Mouse (Mus musculus) bone marrow macrophage, adult 2 months (primary cell): ENCODE measurements around the gene Tango6. TPM values are rescaled to one million over a fixed set of nuclear protein-coding genes. Genes with fewer than 3 reads are reported as not detected.
A peak's percentile ranks its signal among the peaks of the same experiment; 100 is the strongest.

Experiments used
- H3K27ac ChIP-seq: 2 replicates; pipeline ENCODE4 v1.5.1; 2012; ENCODE audit warnings: low read depth, low read length; ENCODE audit not compliant: insufficient read depth
- H3K4me1 ChIP-seq: 2 replicates; pipeline ENCODE4 v1.6.1; 2012; ENCODE audit warnings: low read length; ENCODE audit not compliant: control insufficient read depth, insufficient read depth
- H3K4me3 ChIP-seq: 2 replicates; pipeline ENCODE4 v1.5.1; 2012; ENCODE audit warnings: mild to moderate bottlenecking, low read length, moderate library complexity; ENCODE audit not compliant: insufficient read depth
- CTCF ChIP-seq: IDR thresholded peaks from 2 replicates; pipeline ENCODE4 v1.5.1; 2012; ENCODE audit warnings: low read depth, mild to moderate bottlenecking, low read length, moderate library complexity
- POLR2A ChIP-seq: IDR thresholded peaks from 2 replicates; pipeline ENCODE4 v1.6.1; 2012; ENCODE audit warnings: mild to moderate bottlenecking, low read depth, low read length, borderline replicate concordance
- polyA plus RNA-seq: library from polyadenylated mRNA; stranded (reverse); fragments of >200 nt; gene quantifications from 2 replicates; pipeline ENCODE4 v1.2.4, GENCODE M21; 2012; ENCODE audit not compliant: missing spikeins, insufficient read depth, insufficient read length

Gene Tango6
- polyA plus RNA-seq, 1 experiment, result 1.1 TPM

GRCm38 (mm10) chr8:106892210-106892805, 209.4 kb downstream of the Tango6 start:
- Histone ChIP-seq H3K27ac (peak overlapping the region; percentile 75), H3K4me1 (peaks cover 21% of the 10 kb centered on the region), H3K4me3 (peak overlapping the region; percentile 96)
- no peak for TF ChIP-seq POLR2A
- TF ChIP-seq CTCF, result no peak

- peaks cover 21% of the 10 kb centered on the region for H3K4me1 ChIP-seq
- H3K4me3 ChIP-seq, result peak overlapping the region; percentile 96
- TF ChIP-seq POLR2A (no peak), CTCF (no peak)
- H3K27ac ChIP-seq, result peak overlapping the region; percentile 75
Measured at GRCm38 (mm10) chr8:106892806-106893451, 210.1 kb downstream of the Tango6 start.

GRCm38 (mm10) chr8:106893481-106894156, 210.8 kb downstream of the Tango6 start, which contains the start of gene Utp4:
Gene Utp4, plus strand, starts transcription at chr8:106893636.
- peak; percentile 65; the same call in 1 of the 2 replicates for TF ChIP-seq POLR2A
- no peak for TF ChIP-seq CTCF
- peak within 1 kb of the TSS; percentile 75 for H3K27ac ChIP-seq
- peaks cover 21% of the 10 kb centered on the region for H3K4me1 ChIP-seq
- peak within 1 kb of the TSS; percentile 96 for H3K4me3 ChIP-seq

- Histone ChIP-seq H3K4me1 (peaks cover 23% of the 10 kb centered on the region), H3K4me3 (no peak overlapping the region), H3K27ac (no peak overlapping the region)
- no peak for TF ChIP-seq CTCF
- no peak for TF ChIP-seq POLR2A
Measured at GRCm38 (mm10) chr8:106899473-106899872, 216.6 kb downstream of the Tango6 start.

Other genes with a start within 250 kb of the Tango6 start
- gene 6030452D12Rik, start 182.5 kb upstream of the Tango6 start, polyA plus RNA-seq, result not detected in 2 replicates
- gene Cdh3, start 172.2 kb upstream of the Tango6 start, polyA plus RNA-seq, result not detected in 2 replicates
- gene Gm10073, start 109.6 kb upstream of the Tango6 start, polyA plus RNA-seq, result 54.5 and 99.5 TPM in 2 replicates
- 0.12 TPM in 1 of 2 replicates, not detected in the other for gene Cdh1, start 79.7 kb upstream of the Tango6 start, polyA plus RNA-seq
- not detected in 2 replicates for gene Has3, start 187.2 kb downstream of the Tango6 start, polyA plus RNA-seq
- gene Utp4, start 210.6 kb downstream of the Tango6 start, polyA plus RNA-seq, result 9.7 and 10.7 TPM in 2 replicates